Comparison of ENCODE assay signal across 8 mouse cellular contexts in genomic region chr8:84944478-84945160, GRCm38 (mm10). TPM values are rescaled to one million over a fixed set of nuclear protein-coding genes. Genes with fewer than 3 reads are reported as not detected.
DNase-seq lines count a peak whose midpoint lies in the region; ATAC-seq and TF ChIP-seq lines count a peak whose summit lies in the region.

No protein-coding gene starts in this region.

- H3K9ac ChIP-seq in lung, embryonic 14.5 days, result no peak overlapping the region
- no peak overlapping the region for H3K9ac ChIP-seq in liver, postnatal 0 days (replicated peaks)

- no peak for TF ChIP-seq CTCF in lung, embryonic 14.5 days (IDR thresholded peaks at IDR 0.05; ENCODE audit: low read depth)
- TF ChIP-seq CTCF in lung, adult 2 months (IDR thresholded peaks at IDR 0.05; ENCODE audit: insufficient read depth, low read length), result no peak
- no peak for TF ChIP-seq CTCF in liver, postnatal 0 days (IDR thresholded peaks at IDR 0.05; ENCODE audit: low read depth)

- H3K4me2 ChIP-seq in lung, embryonic 14.5 days, result peak overlapping the region; percentile 23; the same call in 1 of the 2 replicates
- peak overlapping the region; percentile 35; the same call in 1 of the 2 replicates for H3K4me2 ChIP-seq in liver, postnatal 0 days (ENCODE audit: low read depth, low read length)

- DNase-seq in lung, embryonic 14.5 days, result peak; percentile 70
- no peak for DNase-seq in lung, adult 2 months
- peak; percentile 81 for DNase-seq in cerebellum, adult 9-10 months
- peak; percentile 30 to 46 for DNase-seq in frontal cortex, postnatal 25 days (ENCODE audit: low spot score in 2 of 2)
- peak; percentile 48 for DNase-seq in kidney, postnatal 14 days
- peak; percentile 75 for DNase-seq in liver, postnatal 0 days
- peak; percentile 66 for DNase-seq in retina, postnatal 7 days (ENCODE audit: low read depth, low spot score)
- no peak for DNase-seq in gastrocnemius, postnatal 10 days

- WGBS in lung, embryonic 14.5 days, result 2% methylated on average over 26 of the region's 26 CpGs
- 4% methylated on average over 26 of the region's 26 CpGs for WGBS in lung, adult 2 months
- 4% methylated on average over 26 of the region's 26 CpGs for WGBS in liver, postnatal 0 days (ENCODE audit: insufficient replicate concordance)

- no peaks in the 10 kb centered on the region for H3K36me3 ChIP-seq in lung, embryonic 14.5 days (ENCODE audit: insufficient read depth)
- no peaks in the 10 kb centered on the region for H3K36me3 ChIP-seq in liver, postnatal 0 days (replicated peaks; ENCODE audit: insufficient read depth, low read length)

- ATAC-seq in lung, embryonic 14.5 days (ENCODE audit: insufficient read depth), result peak; percentile 35; the same call in 1 of the 2 replicates
- no peak for ATAC-seq in liver, postnatal 0 days

- H3K27me3 ChIP-seq in lung, embryonic 14.5 days (ENCODE audit: insufficient read depth, low read length), result peaks cover 41% of the 10 kb centered on the region
- peaks cover 60% of the 10 kb centered on the region for H3K27me3 ChIP-seq in liver, postnatal 0 days (ENCODE audit: insufficient read depth, low read length)

- H3K9me3 ChIP-seq in lung, embryonic 14.5 days (ENCODE audit: low read depth, low read length), result no peaks in the 10 kb centered on the region
- H3K9me3 ChIP-seq in liver, postnatal 0 days (ENCODE audit: low read length), result no peaks in the 10 kb centered on the region

- TF ChIP-seq POLR2A in lung, adult 2 months (IDR thresholded peaks at IDR 0.05; ENCODE audit: borderline replicate concordance, extremely low read depth, low read depth, low read length), result no peak

- no peak for TF ChIP-seq EP300 in liver, postnatal 0 days (IDR thresholded peaks at IDR 0.05; ENCODE audit: low read depth)

- no peaks in the 10 kb centered on the region for H3K4me1 ChIP-seq in lung, embryonic 14.5 days (ENCODE audit: insufficient read depth)
- H3K4me1 ChIP-seq in lung, adult 2 months (ENCODE audit: control insufficient read depth, insufficient read depth, low read length), result no peaks in the 10 kb centered on the region; the same call in 1 of the 2 replicates
- peaks cover 11% of the 10 kb centered on the region for H3K4me1 ChIP-seq in liver, postnatal 0 days (ENCODE audit: insufficient read depth)

- H3K4me3 ChIP-seq in lung, embryonic 14.5 days (ENCODE audit: low read depth, low read length), result peak overlapping the region; percentile 17; the same call in 1 of the 2 replicates
- H3K4me3 ChIP-seq in lung, adult 2 months (replicated peaks; ENCODE audit: extremely low read depth, low read depth, low read length), result no peak overlapping the region
- H3K4me3 ChIP-seq in liver, postnatal 0 days (ENCODE audit: low read depth, low read length), result no peak overlapping the region

- no peak overlapping the region for H3K27ac ChIP-seq in lung, embryonic 14.5 days (ENCODE audit: low read depth)
- no peak overlapping the region for H3K27ac ChIP-seq in liver, postnatal 0 days (ENCODE audit: low read depth)

RNA-seq across cellular contexts. Expression of gene Rtbdn, which starts 2.2 kb away (rescaled TPM):
- not detected in 2 replicates for polyA plus RNA-seq in lung, embryonic 14.5 days (2014; fragmentation: Nextera tagmentation; extraction: Ambion mirVana)
- not detected in 2 replicates for polyA plus RNA-seq in lung, adult 2 months (2012; rRNA removed)
- polyA plus RNA-seq in liver, postnatal 0 days (2015; fragmentation: Nextera tagmentation; extraction: Ambion mirVana), result 0.09 TPM in 1 of 2 replicates, not detected in the other
- not detected for total RNA-seq in gastrocnemius, postnatal 10 days (2021)

RNA-seq across cellular contexts. Expression of gene Mast1, which starts 7.5 kb away (rescaled TPM):
- polyA plus RNA-seq in lung, embryonic 14.5 days (2014; fragmentation: Nextera tagmentation; extraction: Ambion mirVana), result 0.30 and 0.39 TPM in 2 replicates
- 0.34 and 0.41 TPM in 2 replicates for polyA plus RNA-seq in lung, adult 2 months (2012; rRNA removed)
- polyA plus RNA-seq in liver, postnatal 0 days (2015; fragmentation: Nextera tagmentation; extraction: Ambion mirVana), result 0.07 TPM in 1 of 2 replicates, not detected in the other
- total RNA-seq in gastrocnemius, postnatal 10 days (2021), result under 1 TPM; 0.20 to 0.45 TPM

RNA-seq across cellular contexts. Expression of gene Gm49661, which starts 24.6 kb away (rescaled TPM):
- not detected in 2 replicates for polyA plus RNA-seq in lung, embryonic 14.5 days (2014; fragmentation: Nextera tagmentation; extraction: Ambion mirVana)
- polyA plus RNA-seq in lung, adult 2 months (2012; rRNA removed), result not detected in 2 replicates
- 0.89 TPM in 1 of 2 replicates, not detected in the other for polyA plus RNA-seq in liver, postnatal 0 days (2015; fragmentation: Nextera tagmentation; extraction: Ambion mirVana)
- not detected for total RNA-seq in gastrocnemius, postnatal 10 days (2021)

RNA-seq across cellular contexts. Expression of gene Prdx2, which starts 24.8 kb away (rescaled TPM):
- polyA plus RNA-seq in lung, embryonic 14.5 days (2014; fragmentation: Nextera tagmentation; extraction: Ambion mirVana), result 819 and 843 TPM in 2 replicates
- polyA plus RNA-seq in lung, adult 2 months (2012; rRNA removed), result 93.2 and 117 TPM in 2 replicates
- 780 and 831 TPM in 2 replicates for polyA plus RNA-seq in liver, postnatal 0 days (2015; fragmentation: Nextera tagmentation; extraction: Ambion mirVana)
- total RNA-seq in gastrocnemius, postnatal 10 days (2021), result 100 to 1,000 TPM; 260 to 267 TPM

RNA-seq across cellular contexts. Expression of gene Rnaseh2a, which starts 24.9 kb away (rescaled TPM):
- polyA plus RNA-seq in lung, embryonic 14.5 days (2014; fragmentation: Nextera tagmentation; extraction: Ambion mirVana), result 117 and 121 TPM in 2 replicates
- polyA plus RNA-seq in lung, adult 2 months (2012; rRNA removed), result 27.4 and 30.4 TPM in 2 replicates
- polyA plus RNA-seq in liver, postnatal 0 days (2015; fragmentation: Nextera tagmentation; extraction: Ambion mirVana), result 67.1 and 70.8 TPM in 2 replicates
- total RNA-seq in gastrocnemius, postnatal 10 days (2021), result 10 to 100 TPM; 26.7 to 36.8 TPM

Comparison
In these comparisons a context has a peak if more than half of its experiments do, and no peak if none do; other contexts are left out.
1. DNase-seq: peak in lung, embryonic 14.5 days (single experiment), cerebellum, adult 9-10 months (single experiment), frontal cortex, postnatal 25 days (2 of 2), kidney, postnatal 14 days (single experiment), liver, postnatal 0 days (single experiment) and retina, postnatal 7 days (single experiment); none in lung, adult 2 months (single experiment) and gastrocnemius, postnatal 10 days (single experiment).